Mouse (Mus musculus) forebrain, embryonic 13.5 days (tissue): ENCODE data around the gene Ankrd52. TPM values are rescaled to one million over a fixed set of nuclear protein-coding genes. Genes with fewer than 3 reads are reported as not detected.

Source experiments
- ATAC-seq: fragments of 200-750 bp; cut with Nextera tagmentation; 2 replicates; pipeline ENCODE4 v1.8.0; 2017
- H3K27ac ChIP-seq: fragments of 300-500 bp; sonication (generic); 2 replicates; pipeline ENCODE4 v1.5.1; 2015; ENCODE audit warnings: inconsistent platforms, mild to moderate bottlenecking, moderate library complexity
- H3K27me3 ChIP-seq: fragments of 300-500 bp; sonication (generic); 2 replicates; pipeline ENCODE4 v1.6.1; 2015; ENCODE audit warnings: mild to moderate bottlenecking, inconsistent platforms
- H3K36me3 ChIP-seq: fragments of 300-500 bp; sonication (generic); 2 replicates; pipeline ENCODE4 v1.6.1; 2015; ENCODE audit warnings: mild to moderate bottlenecking, inconsistent platforms; ENCODE audit not compliant: poor library complexity, severe bottlenecking
- H3K4me1 ChIP-seq: fragments of 300-500 bp; sonication (generic); 2 replicates; pipeline ENCODE4 v1.6.1; 2015; ENCODE audit warnings: inconsistent platforms
- H3K4me2 ChIP-seq: fragments of 300-500 bp; sonication (generic); 2 replicates; pipeline ENCODE4 v1.6.1; 2015; ENCODE audit warnings: inconsistent platforms, mild to moderate bottlenecking, moderate library complexity
- H3K4me3 ChIP-seq: fragments of 300-500 bp; sonication (generic); 2 replicates; pipeline ENCODE4 v1.5.1; 2015; ENCODE audit warnings: mild to moderate bottlenecking, inconsistent platforms
- H3K9ac ChIP-seq: fragments of 300-500 bp; sonication (generic); 2 replicates; pipeline ENCODE4 v1.6.1; 2015; ENCODE audit warnings: mild to moderate bottlenecking, inconsistent platforms
- H3K9me3 ChIP-seq: fragments of 300-500 bp; sonication (generic); replicated peaks from 2 replicates; pipeline ENCODE4 v1.6.1; 2016; ENCODE audit warnings: inconsistent platforms
- WGBS: fragments of 180-500 bp; shearing (Covaris S2); methylation state at CpG from one replicate; pipeline ENCODE4 v1.1.7; 2015; 5-methylcytosine and 5-hydroxymethylcytosine counted together
- polyA plus RNA-seq: library from polyadenylated mRNA; unstranded; fragments of >200 nt; fragmentation: Nextera tagmentation; extraction: Ambion mirVana; gene quantifications from 2 replicates; pipeline ENCODE4 v1.2.1, GENCODE M21; 2015

Gene Ankrd52
- polyA plus RNA-seq, 1 experiment from 2014 or later: 12.0 TPM

DNA sequence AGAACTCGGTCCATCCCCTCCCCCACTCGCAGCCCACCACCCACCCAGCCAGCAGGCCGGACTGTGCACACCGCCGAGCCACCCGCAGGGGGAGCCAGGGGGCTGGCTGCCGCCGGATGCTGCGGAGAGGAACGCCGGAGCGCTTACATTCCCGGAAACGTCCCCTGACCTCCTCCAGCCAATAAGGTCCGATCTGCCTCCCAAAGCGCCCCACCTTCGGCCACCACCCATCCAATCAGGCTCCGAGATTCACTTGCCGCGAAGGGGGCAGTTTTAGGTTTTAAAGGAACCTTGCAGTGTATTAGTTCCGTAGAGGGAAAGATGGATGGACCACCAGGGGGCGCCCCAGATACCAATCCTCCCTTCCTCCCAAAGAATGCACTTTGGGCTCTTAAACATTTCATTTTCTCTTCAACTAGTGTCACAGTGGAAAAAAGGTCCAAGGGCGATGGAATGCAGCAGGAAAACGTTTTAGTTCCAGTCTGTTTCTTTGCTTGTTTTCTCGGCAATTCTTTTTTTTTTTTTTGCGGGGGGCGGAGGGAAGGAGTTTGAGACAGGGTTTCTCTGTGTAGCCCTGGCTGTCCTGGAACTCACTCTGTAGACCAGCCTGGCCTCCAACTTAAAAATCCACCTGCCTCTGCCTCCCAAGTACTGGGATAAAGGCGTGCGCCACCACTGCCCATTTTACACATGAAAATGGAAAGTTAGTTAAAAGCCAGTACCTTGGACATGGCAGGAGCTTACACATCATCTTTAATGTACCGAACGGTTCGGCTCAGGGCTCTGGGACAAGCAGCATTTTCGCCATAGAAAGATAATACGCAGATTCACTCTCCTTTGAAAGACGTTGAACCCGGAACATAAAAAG lies 33.0 kb downstream of the Ankrd52 start:
- H3K4me1 ChIP-seq: peaks cover 51% of the 10 kb centered on the region
- WGBS: 5% methylated on average over 36 of the region's 36 CpGs

DNA sequence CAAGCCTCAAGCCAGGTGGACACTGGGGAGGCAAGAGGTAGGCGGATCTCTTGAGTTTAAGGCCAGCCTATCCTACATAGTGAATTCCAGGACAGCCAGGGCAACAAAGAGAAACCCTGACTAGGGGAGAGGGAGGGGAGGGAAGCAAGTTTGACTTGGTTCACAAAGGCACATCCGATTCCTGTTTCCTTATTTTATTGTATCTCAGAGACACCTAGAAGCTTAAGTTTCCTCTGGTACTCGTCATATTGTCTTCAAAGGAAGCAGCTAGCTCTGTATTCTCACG lies 33.6 kb downstream of the Ankrd52 start:
- H3K4me1 ChIP-seq: peaks cover 51% of the 10 kb centered on the region
- no peaks in the 10 kb centered on the region for H3K9me3 ChIP-seq
- H3K36me3 ChIP-seq: peaks cover 31% of the 10 kb centered on the region
- no peaks in the 10 kb centered on the region for H3K27me3 ChIP-seq
- H3K4me3 ChIP-seq: peak overlapping the region; percentile 91
- peak overlapping the region; percentile 89 for H3K9ac ChIP-seq
- peak overlapping the region; percentile 97 for H3K4me2 ChIP-seq
- 20% methylated on average over 4 of the region's 4 CpGs for WGBS
- ATAC-seq: no peak
- peak overlapping the region; percentile 94 for H3K27ac ChIP-seq

More for the DNA sequence above, 33.0 kb downstream of the Ankrd52 start:
- Histone ChIP-seq H3K4me2 (peak overlapping the region; percentile 97), H3K27ac (peak overlapping the region; percentile 94), H3K9ac (peak overlapping the region; percentile 89), H3K4me3 (peak overlapping the region; percentile 91), H3K9me3 (no peaks in the 10 kb centered on the region), H3K27me3 (no peaks in the 10 kb centered on the region), H3K36me3 (peaks cover 26% of the 10 kb centered on the region)
- peak; percentile 90 for ATAC-seq

DNA sequence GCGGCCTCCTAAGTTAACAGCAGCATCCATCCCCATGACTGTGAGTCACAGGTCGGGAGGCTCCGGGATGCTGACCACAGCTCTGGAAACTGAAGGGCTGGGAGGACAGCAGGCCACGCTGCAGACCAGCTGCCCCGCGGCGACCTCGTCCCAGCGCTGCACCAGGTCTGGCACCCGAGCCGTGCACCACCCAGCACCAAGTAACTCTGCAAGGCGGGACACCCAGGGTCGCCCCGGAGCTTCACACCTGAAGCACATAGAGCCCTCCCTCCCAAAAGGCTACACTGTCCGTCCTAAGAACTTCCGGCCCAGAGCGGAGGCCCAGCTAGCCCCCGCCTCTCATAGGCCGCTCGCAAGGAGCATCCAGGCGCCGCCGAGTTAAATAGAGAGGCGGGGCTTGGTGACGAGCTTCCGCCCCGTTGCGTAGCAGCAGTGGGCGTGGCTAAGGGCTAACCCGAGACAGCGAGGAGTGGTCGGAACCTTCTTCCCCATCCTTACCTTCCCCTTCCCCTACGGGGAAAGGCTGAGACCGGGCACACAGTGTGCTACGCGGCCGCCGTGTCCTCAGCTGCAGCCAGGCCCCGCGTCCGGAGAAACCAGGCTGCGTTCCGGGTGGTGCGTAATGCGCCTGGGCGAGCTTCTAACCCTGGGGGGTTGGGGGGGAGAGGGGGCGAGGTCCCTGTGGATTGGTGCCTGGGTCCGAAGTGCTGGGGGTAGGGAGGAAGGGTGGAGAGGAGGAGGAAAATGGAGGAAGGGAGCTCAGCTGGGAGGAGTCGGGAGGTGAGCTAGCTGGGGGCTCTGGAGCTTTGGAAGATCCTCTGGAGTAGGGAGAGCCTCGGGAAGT lies 34.5 kb downstream of the Ankrd52 start, which contains the start of the genes Nabp2 and Rnf41:
TSS of gene Nabp2 (minus strand) at position 282 of the 844 bp plus-strand sequence.
TSS of gene Rnf41 (plus strand) at position 447 of the 844 bp plus-strand sequence.
- H3K4me3 ChIP-seq: peak within 1 kb of the TSS; percentile 91
- no peaks in the 10 kb centered on the region for H3K27me3 ChIP-seq
- peak within 1 kb of the TSS; percentile 89 for H3K9ac ChIP-seq
- no peaks in the 10 kb centered on the region for H3K9me3 ChIP-seq
- ATAC-seq: peak; percentile 92
- WGBS: under 1% methylated on average over 37 of the region's 50 CpGs
- peak within 1 kb of the TSS; percentile 94 for H3K27ac ChIP-seq
- H3K4me2 ChIP-seq: peak within 1 kb of the TSS; percentile 97
- H3K36me3 ChIP-seq: peaks cover 31% of the 10 kb centered on the region
- H3K4me1 ChIP-seq: peaks cover 51% of the 10 kb centered on the region

DNA sequence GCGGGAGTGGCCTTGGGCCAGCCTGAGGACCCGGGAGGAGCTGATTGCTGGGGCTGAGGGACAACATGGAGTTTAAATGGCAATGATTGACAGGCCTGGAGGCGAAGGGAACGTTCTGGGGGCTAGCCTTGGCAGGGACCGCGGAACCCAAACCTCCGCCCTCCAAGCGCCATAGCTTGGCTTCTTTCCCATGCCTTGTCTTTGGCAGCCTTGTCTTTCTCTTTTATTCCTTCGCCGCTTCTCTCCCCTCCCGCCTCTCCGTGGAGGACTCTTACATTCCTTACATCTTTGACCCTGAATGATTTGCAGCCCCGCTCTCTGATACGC lies 35.1 kb downstream of the Ankrd52 start:
- peaks cover 31% of the 10 kb centered on the region for H3K36me3 ChIP-seq
- WGBS: 0% methylated on average over 14 of the region's 14 CpGs
- no peak for ATAC-seq
- H3K27ac ChIP-seq: peak overlapping the region; percentile 94
- H3K27me3 ChIP-seq: no peaks in the 10 kb centered on the region
- peaks cover 51% of the 10 kb centered on the region for H3K4me1 ChIP-seq
- peak overlapping the region; percentile 97 for H3K4me2 ChIP-seq
- peak overlapping the region; percentile 89 for H3K9ac ChIP-seq
- H3K9me3 ChIP-seq: no peaks in the 10 kb centered on the region
- peak overlapping the region; percentile 91 for H3K4me3 ChIP-seq

DNA sequence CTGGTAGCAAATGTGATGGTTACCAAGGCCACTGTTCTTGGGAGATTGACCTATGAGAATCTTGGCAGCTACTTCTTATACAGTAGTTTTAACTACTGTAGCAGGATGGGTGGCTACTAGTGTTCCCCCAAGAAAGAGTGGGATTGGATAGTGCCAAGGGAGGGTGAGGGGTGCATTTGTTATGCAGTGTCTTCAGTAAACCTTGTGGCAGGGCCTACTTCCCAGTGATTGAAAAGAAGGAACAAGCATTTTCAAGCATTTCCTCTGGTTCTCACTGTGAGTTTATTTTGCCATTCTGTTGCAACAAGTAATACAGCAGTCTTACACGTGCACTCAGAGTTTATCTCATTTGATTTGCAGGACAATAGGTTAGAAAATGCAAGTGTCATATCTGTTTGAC lies 35.6 kb downstream of the Ankrd52 start:
- no peaks in the 10 kb centered on the region for H3K27me3 ChIP-seq
- H3K4me2 ChIP-seq: peak overlapping the region; percentile 97
- peak overlapping the region; percentile 94; the same call in 1 of the 2 replicates for H3K27ac ChIP-seq
- H3K4me1 ChIP-seq: peaks cover 51% of the 10 kb centered on the region
- 32% methylated on average over 1 of the region's 1 CpGs for WGBS
- H3K4me3 ChIP-seq: peak overlapping the region; percentile 91
- H3K9ac ChIP-seq: peak overlapping the region; percentile 89
- ATAC-seq: no peak
- H3K9me3 ChIP-seq: no peaks in the 10 kb centered on the region
- peaks cover 36% of the 10 kb centered on the region for H3K36me3 ChIP-seq

DNA sequence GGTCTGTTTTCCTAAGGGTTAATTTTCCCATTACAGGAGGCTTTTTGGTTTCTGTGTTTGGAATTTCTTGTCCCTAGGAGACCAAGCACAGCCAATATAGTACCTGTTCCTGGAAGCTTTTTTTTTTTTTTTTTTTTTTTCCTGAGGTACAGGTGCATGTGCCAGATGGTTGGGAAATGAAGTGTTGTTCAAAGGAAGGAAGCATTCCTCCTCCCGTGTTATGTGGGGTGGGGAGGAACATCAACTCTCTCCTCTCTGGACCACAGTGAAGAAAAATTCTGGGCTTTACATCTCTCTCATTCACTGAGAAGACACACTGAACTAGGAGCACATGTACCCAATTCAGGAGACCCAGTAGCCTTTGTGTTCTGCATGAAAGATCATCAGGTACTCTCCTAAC lies 36.2 kb downstream of the Ankrd52 start:
- ATAC-seq: no peak
- Histone ChIP-seq H3K9ac (peak overlapping the region; percentile 89), H3K36me3 (peaks cover 37% of the 10 kb centered on the region), H3K27ac (no peak overlapping the region), H3K4me3 (peak overlapping the region; percentile 91), H3K9me3 (no peaks in the 10 kb centered on the region), H3K27me3 (no peaks in the 10 kb centered on the region), H3K4me1 (peaks cover 47% of the 10 kb centered on the region), H3K4me2 (peak overlapping the region; percentile 97)
- 44% methylated on average over 1 of the region's 1 CpGs for WGBS

DNA sequence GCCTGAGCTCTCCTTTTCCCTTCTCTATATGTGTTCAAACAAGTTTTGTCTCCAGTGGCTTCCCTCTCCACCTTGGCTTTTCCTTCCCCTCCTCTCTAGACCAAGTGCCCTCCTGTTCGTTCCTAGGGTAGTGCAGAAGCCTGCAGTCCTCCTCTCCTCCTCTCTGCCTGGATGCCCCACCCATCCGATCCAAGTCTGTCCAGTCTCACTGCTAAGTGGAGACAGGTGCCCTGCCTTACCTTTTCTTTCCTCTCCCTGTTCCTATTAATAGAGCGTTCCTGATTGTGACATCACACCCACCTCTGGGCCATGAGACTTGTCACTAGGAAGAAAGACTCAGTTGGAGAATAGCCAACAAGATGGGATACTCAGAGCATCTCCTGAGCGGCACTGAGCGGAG lies 37.9 kb downstream of the Ankrd52 start:
- no peak overlapping the region for H3K27ac ChIP-seq
- H3K4me1 ChIP-seq: peaks cover 39% of the 10 kb centered on the region
- no peak overlapping the region for H3K4me2 ChIP-seq
- no peaks in the 10 kb centered on the region for H3K27me3 ChIP-seq
- H3K36me3 ChIP-seq: peaks cover 54% of the 10 kb centered on the region
- H3K9me3 ChIP-seq: no peaks in the 10 kb centered on the region
- no peak overlapping the region for H3K4me3 ChIP-seq
- no peak for ATAC-seq
- WGBS: 88% methylated on average over 5 of the region's 5 CpGs
- no peak overlapping the region for H3K9ac ChIP-seq

DNA sequence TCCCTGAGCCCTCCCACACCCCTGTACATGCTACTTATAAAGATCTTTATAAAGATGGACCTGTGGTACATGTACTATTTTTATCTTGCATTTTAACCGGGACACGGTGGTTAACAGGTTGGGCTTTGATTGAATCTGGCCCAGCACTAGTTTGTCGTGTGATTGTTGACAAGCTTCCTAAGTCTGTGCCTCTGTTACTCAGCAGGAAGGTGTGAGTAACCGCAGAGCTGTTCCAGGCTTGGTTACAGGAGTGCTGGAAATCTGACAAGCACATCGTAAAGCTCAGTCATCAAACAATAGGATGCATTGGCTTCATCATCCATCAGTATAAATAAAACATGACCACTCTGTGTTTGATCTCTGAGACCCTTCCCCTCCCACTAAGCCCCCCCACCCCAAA lies 45.5 kb downstream of the Ankrd52 start:
- Histone ChIP-seq H3K4me2 (no peak overlapping the region), H3K36me3 (peaks cover 84% of the 10 kb centered on the region), H3K4me3 (no peak overlapping the region), H3K27me3 (no peaks in the 10 kb centered on the region), H3K27ac (no peak overlapping the region), H3K9me3 (no peaks in the 10 kb centered on the region), H3K4me1 (no peaks in the 10 kb centered on the region), H3K9ac (no peak overlapping the region)
- WGBS: 94% methylated on average over 5 of the region's 5 CpGs
- no peak for ATAC-seq

DNA sequence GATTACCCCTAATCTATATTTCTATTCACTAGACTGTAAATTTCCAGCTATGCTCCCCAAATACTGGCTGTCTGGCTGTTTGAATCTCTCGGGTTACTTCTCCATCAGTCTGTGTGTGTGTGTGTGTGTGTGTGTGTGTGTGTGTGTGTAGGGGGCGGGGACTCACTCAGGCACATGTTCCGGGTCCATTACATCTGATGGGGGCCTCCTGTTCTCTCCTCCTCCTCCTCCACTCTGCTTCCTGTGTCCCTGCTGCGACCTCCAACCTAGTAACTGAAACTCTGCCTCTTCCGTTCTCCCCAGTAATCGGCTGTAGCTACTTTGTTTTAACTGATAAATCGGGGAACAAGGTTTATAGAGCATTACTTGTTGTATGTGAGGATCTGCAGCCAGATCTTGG lies 47.7 kb downstream of the Ankrd52 start:
- no peaks in the 10 kb centered on the region for H3K9me3 ChIP-seq
- no peak overlapping the region for H3K4me2 ChIP-seq
- H3K9ac ChIP-seq: no peak overlapping the region
- H3K27ac ChIP-seq: no peak overlapping the region
- no peak for ATAC-seq
- WGBS: 73% methylated on average over 7 of the region's 7 CpGs
- peaks cover 79% of the 10 kb centered on the region for H3K36me3 ChIP-seq
- no peaks in the 10 kb centered on the region for H3K4me1 ChIP-seq
- H3K27me3 ChIP-seq: no peaks in the 10 kb centered on the region
- no peak overlapping the region for H3K4me3 ChIP-seq

DNA sequence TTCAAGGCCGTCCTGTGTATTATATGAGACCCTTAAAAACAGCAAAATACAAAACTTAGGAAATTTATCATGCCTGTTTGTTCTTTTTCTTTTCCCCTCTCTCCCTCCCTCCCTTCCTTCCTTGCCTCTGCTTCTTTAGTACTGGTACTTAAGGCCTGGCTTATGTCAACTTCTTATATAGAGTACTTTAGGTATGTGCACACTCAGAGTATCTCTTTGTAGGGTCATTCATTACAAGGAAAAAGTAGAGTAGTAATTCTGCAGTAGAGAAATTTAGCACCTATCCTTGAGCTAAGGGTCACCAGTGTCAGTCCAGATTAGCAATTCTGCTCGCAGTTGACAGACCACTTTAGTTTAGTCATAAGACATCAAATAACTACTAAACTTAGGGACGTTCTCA lies 48.3 kb downstream of the Ankrd52 start:
- Histone ChIP-seq H3K4me1 (no peaks in the 10 kb centered on the region), H3K27ac (no peak overlapping the region), H3K9ac (no peak overlapping the region), H3K36me3 (peaks cover 79% of the 10 kb centered on the region), H3K4me2 (no peak overlapping the region), H3K4me3 (no peak overlapping the region), H3K27me3 (no peaks in the 10 kb centered on the region), H3K9me3 (no peaks in the 10 kb centered on the region)
- WGBS: 91% methylated on average over 3 of the region's 3 CpGs
- ATAC-seq: no peak

DNA sequence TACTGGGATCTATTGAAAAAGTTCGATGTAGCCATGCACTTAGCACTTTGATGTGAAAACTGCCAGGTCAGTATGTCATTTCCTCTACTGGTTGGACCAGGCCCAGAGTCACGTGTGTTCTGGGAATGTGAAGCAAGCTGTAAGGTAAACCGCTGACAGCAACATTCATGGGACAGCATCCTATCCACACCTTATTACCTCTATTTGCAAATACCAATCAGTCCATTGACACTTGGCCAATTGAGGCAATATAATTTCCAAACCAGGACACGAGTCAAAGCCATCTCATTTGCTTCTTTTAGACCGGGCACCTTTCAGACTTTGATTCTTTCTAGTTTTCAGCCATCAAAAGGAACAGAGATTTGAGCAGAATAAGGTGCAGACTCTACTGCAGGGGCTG lies 52.1 kb downstream of the Ankrd52 start:
- H3K36me3 ChIP-seq: peaks cover 74% of the 10 kb centered on the region
- 95% methylated on average over 5 of the region's 5 CpGs for WGBS
- H3K4me1 ChIP-seq: no peaks in the 10 kb centered on the region

DNA sequence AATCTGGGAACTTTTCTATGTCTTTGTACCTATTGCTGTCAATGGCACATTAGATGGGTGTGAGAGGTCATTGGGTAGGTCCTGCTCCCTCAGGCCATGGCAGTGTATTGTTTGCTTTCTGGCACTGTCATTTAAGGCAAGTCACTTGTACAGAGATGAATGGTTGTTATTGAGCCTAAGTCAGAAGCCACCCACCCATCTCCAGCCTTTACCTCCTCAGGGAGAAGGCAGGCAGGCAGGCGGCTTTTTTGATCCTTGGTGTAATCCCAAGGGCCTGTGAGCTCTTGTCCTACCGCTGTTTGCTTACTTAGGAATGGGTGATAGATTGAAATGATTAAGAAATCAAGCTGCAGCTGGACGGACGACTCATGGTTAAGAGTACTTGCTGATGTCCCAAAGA lies 52.5 kb downstream of the Ankrd52 start:
- no peaks in the 10 kb centered on the region for H3K9me3 ChIP-seq
- no peak overlapping the region for H3K27ac ChIP-seq
- ATAC-seq: no peak
- H3K4me1 ChIP-seq: no peaks in the 10 kb centered on the region
- H3K36me3 ChIP-seq: peaks cover 74% of the 10 kb centered on the region
- H3K4me2 ChIP-seq: no peak overlapping the region
- H3K9ac ChIP-seq: no peak overlapping the region
- H3K27me3 ChIP-seq: no peaks in the 10 kb centered on the region
- WGBS: 89% methylated on average over 4 of the region's 4 CpGs
- H3K4me3 ChIP-seq: no peak overlapping the region

More for the DNA sequence above, 52.1 kb downstream of the Ankrd52 start:
- Histone ChIP-seq H3K4me3 (no peak overlapping the region), H3K4me2 (no peak overlapping the region), H3K27me3 (no peaks in the 10 kb centered on the region), H3K27ac (no peak overlapping the region), H3K9ac (no peak overlapping the region), H3K9me3 (no peaks in the 10 kb centered on the region)
- ATAC-seq: no peak
